Mouse (Mus musculus): ENCODE measurements around the gene Krt18.

Krt18 gene

GRCm38 (mm10) chr15:102010569-102011245 is 17.3 kb upstream of the Krt18 start:
- intact Hi-C loops (cut with DNase I), result no loop called here

- intact Hi-C loops (cut with DNase I), result no loop called here
Observed at GRCm38 (mm10) chr15:102012260-102012765, 15.7 kb upstream of the Krt18 start.

DNA sequence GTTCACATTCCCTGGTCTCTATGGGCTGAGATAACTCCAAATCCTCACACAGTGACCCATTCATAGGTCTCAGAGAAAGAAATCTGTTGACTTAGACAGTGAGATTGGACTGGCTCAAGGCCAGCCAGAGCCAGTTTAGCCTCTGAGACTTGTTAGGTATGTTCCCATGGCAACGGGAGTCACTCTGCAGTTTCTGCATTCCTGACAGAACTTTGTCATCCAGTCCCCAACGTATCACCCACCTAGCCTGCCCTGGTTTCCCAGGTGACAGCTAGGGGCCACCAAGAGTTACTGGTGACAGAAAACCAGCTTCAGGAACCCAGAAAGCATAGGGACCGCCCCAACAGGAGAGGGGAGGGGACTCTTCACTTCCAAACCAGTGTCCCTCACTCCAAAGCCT is 14.3 kb upstream of the Krt18 start:
- intact Hi-C loops (cut with DNase I), result no loop called here

DNA sequence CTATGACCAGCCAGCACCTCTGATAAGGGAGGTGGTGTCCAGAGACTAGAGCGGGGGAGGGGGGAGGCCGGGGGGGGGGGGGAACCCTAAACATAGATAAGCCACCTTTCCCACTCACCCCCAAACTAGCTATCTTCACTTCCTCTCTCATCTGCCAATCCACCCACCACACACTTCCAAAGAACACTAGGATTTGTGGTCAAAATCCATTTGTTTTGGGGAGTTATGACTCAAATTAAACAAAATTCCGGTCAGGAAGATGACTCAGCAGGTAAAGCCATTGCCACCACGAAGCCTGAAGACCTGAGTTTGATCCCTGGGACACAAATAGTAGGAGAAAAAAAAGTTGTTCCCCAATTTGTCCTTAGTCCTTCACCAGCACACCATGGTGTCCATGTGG is 13.1 kb upstream of the Krt18 start:
- intact Hi-C loops (cut with DNase I), result no loop called here

DNA sequence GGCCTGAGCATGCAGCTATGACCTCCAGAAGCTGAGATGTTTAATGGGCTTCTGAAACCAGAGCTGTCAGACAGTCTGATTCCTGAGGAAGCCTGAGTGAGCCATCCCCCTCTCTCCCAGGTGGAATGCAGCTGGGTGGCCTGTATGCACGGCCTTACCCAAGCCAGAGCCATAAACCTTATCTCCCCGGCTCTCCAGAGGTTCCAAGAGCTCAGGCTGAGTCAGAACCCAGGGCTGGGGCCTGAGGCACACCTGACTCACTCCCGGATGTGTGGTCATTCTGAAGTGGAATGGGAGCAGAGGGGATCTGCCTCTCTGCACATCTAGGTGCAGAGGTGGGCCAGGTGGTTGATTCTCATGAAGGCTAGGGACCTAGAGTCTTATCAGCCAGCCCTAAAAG is 11.9 kb upstream of the Krt18 start:
- intact Hi-C loops (cut with DNase I), result no loop called here

GRCm38 (mm10) chr15:102016787-102017186 is 11.2 kb upstream of the Krt18 start:
- intact Hi-C loops (cut with DNase I), result no loop called here

DNA sequence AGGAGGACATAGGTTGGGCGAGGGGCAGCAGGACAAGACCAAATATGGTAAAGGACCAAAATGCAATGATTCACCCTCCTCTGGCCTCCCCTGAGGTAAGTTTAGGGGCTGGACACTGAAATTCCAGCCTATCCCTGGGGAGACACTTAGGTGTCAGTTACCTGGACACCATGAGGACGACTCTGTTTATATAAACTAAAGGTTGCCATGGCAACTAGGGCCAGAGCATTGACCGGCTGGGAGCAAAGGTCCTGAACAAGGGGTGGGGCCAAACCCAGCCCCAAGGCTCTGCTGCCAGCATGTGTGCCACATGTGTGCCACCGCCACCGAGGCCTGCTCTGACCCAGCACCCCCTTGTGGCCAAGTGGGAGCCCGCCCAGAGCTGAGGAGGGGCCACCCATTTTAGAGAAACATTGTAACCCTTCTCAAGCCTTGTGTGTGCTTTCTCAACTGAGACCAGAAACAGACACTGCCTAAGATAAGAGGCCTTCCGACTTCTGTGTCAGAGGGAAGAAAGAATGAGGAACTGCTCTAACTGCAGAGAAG is 10.0 kb upstream of the Krt18 start:
- intact Hi-C loops (cut with DNase I), result no loop called here

DNA sequence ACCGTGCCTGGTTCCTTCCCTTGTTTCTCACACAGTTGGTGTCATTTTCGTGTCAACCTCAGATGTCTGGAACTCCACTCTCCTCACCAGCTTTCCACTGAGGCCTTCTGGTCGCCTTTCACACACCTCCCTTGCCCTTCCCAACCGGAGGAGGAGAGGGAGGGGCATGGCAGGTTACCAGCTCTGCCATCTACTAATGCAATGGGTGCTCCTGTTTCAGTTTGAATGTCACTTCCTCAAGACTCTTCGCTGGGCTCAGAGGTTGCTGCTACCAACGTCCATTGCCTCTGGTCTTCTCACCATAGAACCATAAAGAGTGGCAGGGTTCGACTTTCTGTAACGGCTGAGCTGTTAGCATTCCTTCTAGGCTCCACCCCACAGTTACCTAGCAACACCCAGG is 5.5 kb upstream of the Krt18 start:
- intact Hi-C loops (cut with DNase I), result no loop called here

DNA sequence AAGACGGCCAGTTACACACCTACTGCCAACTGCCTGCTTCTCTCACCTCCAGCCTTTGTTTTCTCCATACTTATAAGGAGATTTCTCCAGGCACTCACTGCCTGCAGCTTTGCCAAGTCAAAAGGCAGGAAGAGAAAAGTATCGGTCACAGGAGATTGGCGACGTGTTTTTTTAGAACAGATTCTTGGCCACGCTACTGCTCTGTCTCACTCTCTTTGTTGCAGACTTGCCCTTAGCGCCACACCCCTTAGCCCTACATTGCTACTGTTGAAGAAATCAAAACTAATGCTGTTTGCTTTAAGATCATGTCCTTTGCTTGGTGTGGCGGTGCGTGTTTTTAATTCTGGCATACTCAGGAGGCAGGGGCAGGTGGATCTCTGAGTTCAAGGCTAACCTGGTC is 4.1 kb upstream of the Krt18 start:
- intact Hi-C loops (cut with DNase I), result no loop called here

DNA sequence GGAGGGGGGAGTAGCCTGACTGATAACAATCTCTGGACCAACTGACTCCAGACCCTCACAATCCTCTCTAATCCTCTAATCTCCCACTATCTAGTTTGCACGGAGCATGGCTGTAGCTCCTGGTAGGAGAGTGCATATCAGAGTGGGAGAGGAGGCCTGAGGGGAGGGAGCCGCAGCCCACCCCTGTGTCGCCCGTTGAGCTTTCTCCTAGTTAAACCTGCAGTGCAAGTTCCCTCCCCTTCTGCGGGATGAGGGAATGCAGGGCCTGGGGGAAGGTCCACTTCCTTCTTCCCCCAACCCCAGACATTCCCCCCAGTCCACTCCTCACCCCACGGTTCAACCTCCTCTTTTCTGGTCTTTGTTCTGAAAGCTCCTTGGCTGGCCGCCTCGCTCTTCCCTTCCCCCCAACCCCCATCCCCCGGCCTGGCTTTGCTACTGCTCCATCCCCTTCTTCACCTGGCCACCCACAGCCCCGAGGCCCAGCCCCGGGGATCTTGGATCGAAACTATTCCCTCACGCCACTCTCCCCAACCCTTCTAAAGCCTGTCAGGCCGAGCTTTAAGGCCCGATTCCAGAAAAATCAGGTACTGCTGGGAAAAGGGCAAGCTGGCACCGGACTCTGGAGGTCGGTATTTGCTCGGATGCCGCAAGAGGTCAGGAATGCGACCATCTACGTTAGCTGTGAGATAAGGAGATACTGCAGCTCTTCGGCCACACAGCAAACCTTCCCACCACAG is 2.7 kb upstream of the Krt18 start:
- intact Hi-C loops (cut with DNase I), result no loop called here

- intact Hi-C loops (cut with DNase I), result no loop called here
Observed at GRCm38 (mm10) chr15:102026430-102026829, 1.6 kb upstream of the Krt18 start.

DNA sequence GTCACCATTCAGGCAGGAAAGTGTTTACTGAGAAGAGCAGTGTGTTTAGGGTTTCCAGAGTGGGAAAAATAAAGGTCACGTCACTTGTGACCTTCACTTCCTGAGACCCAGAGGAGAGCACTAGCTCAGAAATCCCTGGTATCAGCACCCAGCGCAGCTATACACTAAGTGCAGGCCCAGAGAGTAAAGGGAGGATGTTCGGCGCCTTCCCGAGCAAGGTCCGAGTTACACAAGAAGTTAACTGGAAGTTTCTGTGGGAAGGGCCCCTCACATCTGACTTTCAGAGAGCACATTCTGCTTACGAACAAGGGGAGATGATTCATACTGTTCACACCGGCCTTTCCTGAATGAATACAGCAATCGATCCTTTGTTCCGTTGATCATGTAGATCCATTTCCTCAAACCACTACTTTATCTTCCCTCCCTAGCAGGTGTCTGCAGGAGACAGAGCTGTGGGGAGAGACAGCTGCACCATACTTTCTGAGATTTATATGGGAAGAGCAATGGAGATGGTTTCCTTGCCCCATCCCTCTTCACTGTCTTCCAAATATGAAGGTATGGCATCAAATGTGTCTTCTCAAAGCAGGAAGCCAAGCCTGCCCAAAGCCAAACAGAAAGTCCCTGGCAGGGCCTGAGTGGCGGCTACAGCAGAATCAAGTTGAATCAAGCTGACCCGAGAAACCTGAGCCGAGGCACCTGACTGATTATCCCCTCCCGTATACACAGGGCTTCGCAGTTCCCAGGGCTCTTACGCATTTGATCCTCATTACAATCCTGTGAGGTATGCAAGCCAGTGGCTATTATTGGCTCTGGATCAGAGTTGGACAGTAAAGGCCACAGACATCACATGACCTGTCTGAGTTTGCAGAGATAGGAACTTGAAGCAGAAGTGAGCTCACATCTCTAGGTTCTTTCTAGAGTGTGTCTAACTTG is 6.4 kb downstream of the Krt18 start:
- intact Hi-C loops (cut with DNase I), result no loop called here

- intact Hi-C loops (cut with DNase I), result no loop called here
Observed at GRCm38 (mm10) chr15:102040277-102040676, 12.3 kb downstream of the Krt18 start.

GRCm38 (mm10) chr15:102041951-102042350 is 14.0 kb downstream of the Krt18 start:
- intact Hi-C loops (cut with DNase I), result no loop called here

GRCm38 (mm10) chr15:102044745-102045144 is 16.8 kb downstream of the Krt18 start:
- intact Hi-C loops (cut with DNase I), result no loop called here

DNA sequence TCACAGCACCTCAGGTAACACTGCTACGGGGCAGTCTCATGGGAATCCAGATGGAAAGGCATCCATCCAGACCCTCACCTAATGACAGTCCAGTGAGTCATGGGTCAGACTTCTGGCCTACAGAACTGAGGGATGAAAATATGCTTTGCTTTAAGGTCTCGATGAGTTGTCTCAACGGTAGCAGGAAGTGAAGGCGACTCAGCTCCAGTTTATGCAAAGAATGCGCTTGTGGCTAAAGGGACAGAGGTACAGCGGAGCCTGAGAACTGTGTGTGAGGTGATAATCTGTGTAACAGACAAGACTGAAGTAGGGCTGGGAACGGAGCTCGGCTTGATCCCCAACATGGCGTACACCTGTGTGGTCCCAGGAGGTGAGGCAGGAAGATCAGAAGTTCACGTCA is 17.7 kb downstream of the Krt18 start:
- intact Hi-C loops (cut with DNase I), result no loop called here

GRCm38 (mm10) chr15:102048006-102048405 is 20.0 kb downstream of the Krt18 start:
- intact Hi-C loops (cut with DNase I), result no loop called here

DNA sequence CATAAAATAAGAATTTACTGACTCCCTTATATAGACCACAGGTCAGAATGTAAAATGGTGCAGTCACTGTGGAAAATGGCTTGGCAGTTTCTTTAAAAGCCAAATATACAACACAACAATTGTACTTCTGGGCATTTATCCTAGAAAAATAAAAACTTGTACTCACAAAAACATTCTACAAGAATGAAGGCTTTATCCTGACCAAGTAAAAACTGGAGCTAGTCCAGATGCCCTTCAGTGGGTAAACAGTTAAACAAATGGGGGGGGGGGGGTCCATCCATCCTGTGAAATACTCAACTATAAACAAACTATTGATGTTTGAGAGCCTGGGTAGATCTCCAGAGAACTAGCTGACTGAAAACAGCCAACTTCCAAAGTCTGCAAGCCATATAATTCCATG is 21.9 kb downstream of the Krt18 start:
- intact Hi-C loops (cut with DNase I), result no loop called here

- intact Hi-C loops (cut with DNase I), result no loop called here
Observed at GRCm38 (mm10) chr15:102051920-102052683, 24.1 kb downstream of the Krt18 start.

GRCm38 (mm10) chr15:102056495-102057174 is 28.7 kb downstream of the Krt18 start:
- intact Hi-C loops (cut with DNase I), result no loop called here

Measured in adrenal gland (tissue).